Mouse (Mus musculus): ENCODE measurements around the gene Sesn2. TPM values are rescaled to one million over a fixed set of nuclear protein-coding genes. Genes with fewer than 3 reads are reported as not detected.
A peak's percentile ranks its signal among the peaks of the same experiment; 100 is the strongest.

Gene Sesn2
- polyA plus RNA-seq, 1 experiment from 2014 or later: 10.5 TPM

DNA sequence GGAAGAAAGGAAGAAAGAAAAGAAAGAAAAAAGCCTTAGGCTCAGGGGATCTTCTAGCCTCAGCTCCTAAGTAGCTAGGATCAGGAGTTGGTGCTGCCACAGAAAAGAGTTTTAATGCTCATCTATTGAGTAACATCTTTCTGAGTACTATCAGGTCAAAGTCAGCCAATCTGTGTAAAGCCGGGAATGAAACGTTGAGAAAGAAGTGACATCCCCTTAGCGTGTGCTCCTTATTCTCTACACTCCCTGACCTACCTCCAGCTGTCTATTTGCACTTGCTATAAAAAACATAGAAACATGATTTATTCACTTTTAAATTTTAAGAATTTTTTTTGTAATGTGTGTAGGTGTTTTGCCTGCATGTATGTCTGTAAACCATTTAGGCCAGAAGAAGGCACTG, 8.9 kb upstream of the Sesn2 start:
- H3K9ac ChIP-seq (ENCODE audit: low read depth, low read length): no peak overlapping the region
- H3K27ac ChIP-seq (ENCODE audit: low read depth, low read length): no peak overlapping the region
- H3K36me3 ChIP-seq (ENCODE audit: control insufficient read depth, insufficient read depth, low read length): no peaks in the 10 kb centered on the region
- ATAC-seq (replicated peaks; ENCODE audit: low FRiP score) (no peak), DNase-seq (ENCODE audit: low spot score) (no peak)
- no peaks in the 10 kb centered on the region for H3K27me3 ChIP-seq (replicated peaks; ENCODE audit: control insufficient read depth, insufficient read depth, low read length)
- H3K4me2 ChIP-seq: no peak overlapping the region
- no peaks in the 10 kb centered on the region for H3K9me3 ChIP-seq (ENCODE audit: control insufficient read depth, low read length)
- peaks cover 8% of the 10 kb centered on the region for H3K4me1 ChIP-seq (replicated peaks; ENCODE audit: control insufficient read depth, insufficient read depth, low read length)
- H3K4me3 ChIP-seq (ENCODE audit: low read depth, low read length): no peak overlapping the region
- WGBS: 84% methylated on average over 3 of the region's 3 CpGs

DNA sequence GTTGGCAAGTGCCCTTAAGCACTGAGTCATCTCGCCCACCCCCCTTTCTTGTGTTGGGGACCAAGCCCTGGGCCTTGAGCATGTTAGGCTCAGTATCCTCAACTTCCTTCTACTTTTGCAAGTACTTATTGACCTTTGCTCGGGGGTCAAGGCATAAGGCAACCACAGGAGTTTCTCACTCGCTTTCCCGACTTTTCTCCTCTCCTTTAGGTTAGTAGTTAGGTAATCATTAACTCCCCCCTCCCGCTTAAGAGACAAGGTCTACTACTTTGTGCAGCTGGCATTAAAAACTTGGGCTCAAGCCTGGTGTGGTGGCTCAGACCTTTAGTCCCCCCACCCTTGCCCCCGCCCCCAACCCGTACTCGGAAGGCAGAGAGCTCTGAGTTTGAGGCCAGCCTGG, 7.8 kb upstream of the Sesn2 start:
- H3K4me2 ChIP-seq: no peak overlapping the region
- no peaks in the 10 kb centered on the region for H3K27me3 ChIP-seq (replicated peaks; ENCODE audit: control insufficient read depth, insufficient read depth, low read length)
- no peak overlapping the region for H3K4me3 ChIP-seq (ENCODE audit: low read depth, low read length)
- H3K4me1 ChIP-seq (replicated peaks; ENCODE audit: control insufficient read depth, insufficient read depth, low read length): peaks cover 16% of the 10 kb centered on the region
- no peak for ATAC-seq (replicated peaks; ENCODE audit: low FRiP score)
- no peak overlapping the region for H3K9ac ChIP-seq (ENCODE audit: low read depth, low read length)
- H3K36me3 ChIP-seq (ENCODE audit: control insufficient read depth, insufficient read depth, low read length): no peaks in the 10 kb centered on the region
- 64% methylated on average over 8 of the region's 8 CpGs for WGBS
- DNase-seq (ENCODE audit: low spot score): no peak
- no peaks in the 10 kb centered on the region for H3K9me3 ChIP-seq (ENCODE audit: control insufficient read depth, low read length)
- H3K27ac ChIP-seq (ENCODE audit: low read depth, low read length): no peak overlapping the region

DNA sequence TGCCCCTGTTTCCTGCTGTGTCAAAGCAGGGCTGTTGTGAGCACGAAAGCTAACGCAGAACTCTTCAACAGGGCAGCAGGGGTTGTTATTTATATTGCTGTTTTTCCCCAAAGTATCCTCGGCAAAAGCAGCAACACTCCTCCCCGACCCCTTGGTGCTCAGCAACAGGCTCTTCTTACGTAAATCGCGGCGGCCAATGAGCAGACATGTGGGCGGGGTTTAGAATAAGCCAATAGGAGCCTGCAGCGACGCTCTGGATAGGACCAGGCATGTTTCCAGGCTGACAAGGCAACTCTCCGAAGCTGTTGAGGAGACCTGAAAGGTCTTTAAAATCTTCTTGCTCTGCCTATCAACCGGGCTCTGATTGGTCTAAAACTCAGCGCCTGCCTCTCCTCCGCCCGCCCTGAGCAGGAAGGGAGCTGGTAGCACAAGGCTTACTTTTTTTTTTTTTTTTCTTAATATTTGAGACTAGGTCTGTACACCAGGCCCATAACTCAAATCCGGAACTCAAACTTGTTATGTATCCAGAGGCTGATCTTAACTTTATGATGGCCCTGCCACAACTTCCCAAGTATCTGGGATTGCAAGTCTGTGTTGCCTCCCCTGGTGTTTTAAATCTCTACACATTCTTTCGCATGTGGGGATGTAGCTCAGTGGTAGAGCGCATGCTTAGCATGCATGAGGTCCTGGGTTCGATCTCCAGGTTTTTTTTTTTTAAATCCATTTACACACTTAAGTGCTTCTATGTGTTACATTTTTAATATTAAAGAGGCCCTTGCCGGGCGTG, 5.3 kb upstream of the Sesn2 start:
- Histone ChIP-seq H3K4me3 (ENCODE audit: low read depth, low read length) (peak overlapping the region; percentile 65), H3K36me3 (ENCODE audit: control insufficient read depth, insufficient read depth, low read length) (no peaks in the 10 kb centered on the region), H3K27ac (ENCODE audit: low read depth, low read length) (peak overlapping the region; percentile 82), H3K9me3 (ENCODE audit: control insufficient read depth, low read length) (no peaks in the 10 kb centered on the region), H3K4me2 (peak overlapping the region; percentile 100), H3K27me3 (replicated peaks; ENCODE audit: control insufficient read depth, insufficient read depth, low read length) (no peaks in the 10 kb centered on the region), H3K4me1 (replicated peaks; ENCODE audit: control insufficient read depth, insufficient read depth, low read length) (peaks cover 23% of the 10 kb centered on the region), H3K9ac (ENCODE audit: low read depth, low read length) (peak overlapping the region; percentile 68)
- DNase-seq (ENCODE audit: low spot score): peak; percentile 77
- peak; percentile 90 for ATAC-seq (replicated peaks; ENCODE audit: low FRiP score)
- WGBS: 20% methylated on average over 22 of the region's 22 CpGs

DNA sequence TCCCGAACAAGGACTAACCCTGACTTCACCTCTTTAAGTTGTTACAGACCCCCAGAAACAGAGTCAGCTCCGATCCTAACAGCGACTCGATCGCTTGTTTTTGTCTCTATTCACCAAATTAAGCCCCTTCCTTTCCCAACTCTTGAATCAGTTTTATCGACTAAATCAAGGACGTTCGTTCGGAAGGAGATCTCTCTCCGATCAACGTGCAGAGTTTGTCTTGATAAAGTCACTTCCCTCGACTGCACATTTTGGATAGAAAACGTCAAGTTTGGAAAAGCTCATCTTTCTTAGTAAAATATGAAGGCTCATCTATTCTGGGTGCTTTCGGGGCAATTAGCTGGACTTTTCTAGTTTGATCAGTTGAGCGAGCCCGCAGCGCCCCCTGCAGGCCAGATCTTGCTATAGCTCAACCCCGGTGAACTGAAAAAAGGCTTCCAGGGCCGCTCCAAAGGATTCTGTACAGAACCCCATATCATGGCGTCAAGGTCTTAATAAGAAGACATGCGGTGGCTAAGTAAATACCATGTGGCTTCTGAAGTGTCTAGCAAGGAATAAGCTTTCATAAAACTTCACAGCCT, 4.3 kb upstream of the Sesn2 start:
- H3K4me1 ChIP-seq (replicated peaks; ENCODE audit: control insufficient read depth, insufficient read depth, low read length): peaks cover 24% of the 10 kb centered on the region
- H3K4me3 ChIP-seq (ENCODE audit: low read depth, low read length): peak overlapping the region; percentile 65
- DNase-seq (ENCODE audit: low spot score) (peak; percentile 89), ATAC-seq (replicated peaks; ENCODE audit: low FRiP score) (no peak)
- no peaks in the 10 kb centered on the region for H3K9me3 ChIP-seq (ENCODE audit: control insufficient read depth, low read length)
- under 1% methylated on average over 21 of the region's 21 CpGs for WGBS
- peak overlapping the region; percentile 82 for H3K27ac ChIP-seq (ENCODE audit: low read depth, low read length)
- peak overlapping the region; percentile 100 for H3K4me2 ChIP-seq
- H3K27me3 ChIP-seq (replicated peaks; ENCODE audit: control insufficient read depth, insufficient read depth, low read length): no peaks in the 10 kb centered on the region
- H3K36me3 ChIP-seq (ENCODE audit: control insufficient read depth, insufficient read depth, low read length): no peaks in the 10 kb centered on the region
- peak overlapping the region; percentile 68 for H3K9ac ChIP-seq (ENCODE audit: low read depth, low read length)

DNA sequence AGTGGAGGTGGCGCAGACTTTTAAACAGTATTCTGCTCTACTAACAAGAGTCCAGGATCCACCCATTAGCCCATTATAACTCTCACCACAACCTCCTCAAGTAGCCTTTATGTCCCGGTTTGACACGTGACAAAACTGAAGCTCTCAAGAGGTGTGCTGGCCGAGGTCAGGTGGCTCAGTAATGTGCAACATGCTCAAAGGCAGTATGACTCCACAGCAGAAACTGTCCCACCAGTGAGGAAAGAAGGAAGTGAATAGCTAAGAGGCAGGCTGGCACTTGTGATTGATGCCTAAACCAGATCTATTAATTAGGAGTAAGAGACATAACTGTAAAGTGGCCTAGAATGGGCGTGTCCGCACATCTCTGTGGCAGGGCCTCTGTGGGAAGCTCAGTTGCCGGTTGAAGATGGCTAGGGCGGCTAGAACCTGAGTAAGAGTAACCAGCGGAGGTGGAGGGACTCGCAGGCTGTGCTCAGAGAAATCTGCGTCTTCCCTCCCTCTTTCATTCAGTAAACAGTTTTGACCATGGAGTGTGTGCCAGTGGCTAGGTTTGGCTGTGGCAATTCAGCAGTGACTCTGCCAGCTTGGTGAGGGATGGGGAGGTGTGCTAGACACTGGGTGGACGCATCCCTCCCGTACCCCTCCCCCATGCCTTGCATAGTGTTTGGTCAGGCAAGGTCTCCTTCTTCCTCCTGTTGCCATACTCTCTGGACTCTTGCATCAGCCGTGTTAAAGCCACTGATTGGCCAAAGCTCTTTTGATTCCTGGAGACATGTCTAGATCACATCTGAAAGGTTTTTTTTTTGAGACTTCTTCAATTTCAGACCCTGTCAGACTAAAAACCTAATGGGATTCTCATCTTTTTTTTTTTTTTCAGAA, 3.3 kb upstream of the Sesn2 start:
- H3K27me3 ChIP-seq (replicated peaks; ENCODE audit: control insufficient read depth, insufficient read depth, low read length): no peaks in the 10 kb centered on the region
- H3K9ac ChIP-seq (ENCODE audit: low read depth, low read length): peak overlapping the region; percentile 10; the same call in 1 of the 2 replicates
- no peaks in the 10 kb centered on the region for H3K9me3 ChIP-seq (ENCODE audit: control insufficient read depth, low read length)
- DNase-seq (ENCODE audit: low spot score) (no peak), ATAC-seq (replicated peaks; ENCODE audit: low FRiP score) (no peak)
- peaks cover 28% of the 10 kb centered on the region for H3K4me1 ChIP-seq (replicated peaks; ENCODE audit: control insufficient read depth, insufficient read depth, low read length)
- no peak overlapping the region for H3K4me3 ChIP-seq (ENCODE audit: low read depth, low read length)
- H3K36me3 ChIP-seq (ENCODE audit: control insufficient read depth, insufficient read depth, low read length): no peaks in the 10 kb centered on the region
- 0 out of 2 replicates have a peak overlapping the region, but pooled peaks have one; percentile 9 for H3K27ac ChIP-seq (ENCODE audit: low read depth, low read length)
- H3K4me2 ChIP-seq: peak overlapping the region; percentile 100
- WGBS: 34% methylated on average over 14 of the region's 14 CpGs

DNA sequence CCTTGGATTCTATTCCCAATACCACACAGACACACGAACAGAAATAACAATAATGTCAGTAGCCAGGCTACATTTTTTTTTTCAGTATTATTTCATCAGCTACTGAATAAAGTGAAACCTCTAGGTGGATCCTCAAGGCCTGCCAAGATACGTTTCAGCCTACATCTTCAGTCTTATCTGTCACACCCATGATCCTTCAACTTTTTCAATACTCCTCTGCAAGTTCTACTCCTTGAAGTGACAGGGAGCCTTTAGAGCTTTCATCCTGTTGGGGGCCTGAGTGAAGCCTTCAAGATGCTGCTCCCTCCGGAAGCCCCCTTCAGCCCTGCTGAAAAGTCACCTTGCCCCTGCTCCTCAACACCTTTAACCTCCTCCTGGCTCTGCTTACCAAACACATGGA, 1.8 kb upstream of the Sesn2 start:
- no peaks in the 10 kb centered on the region for H3K36me3 ChIP-seq (ENCODE audit: control insufficient read depth, insufficient read depth, low read length)
- H3K27ac ChIP-seq (ENCODE audit: low read depth, low read length): peak overlapping the region; percentile 46; the same call in 1 of the 2 replicates
- no peaks in the 10 kb centered on the region for H3K9me3 ChIP-seq (ENCODE audit: control insufficient read depth, low read length)
- H3K4me1 ChIP-seq (replicated peaks; ENCODE audit: control insufficient read depth, insufficient read depth, low read length): peaks cover 40% of the 10 kb centered on the region
- DNase-seq (ENCODE audit: low spot score) (no peak), ATAC-seq (replicated peaks; ENCODE audit: low FRiP score) (no peak)
- H3K4me3 ChIP-seq (ENCODE audit: low read depth, low read length): no peak overlapping the region
- peak overlapping the region; percentile 28; the same call in 1 of the 2 replicates for H3K4me2 ChIP-seq
- H3K9ac ChIP-seq (ENCODE audit: low read depth, low read length): no peak overlapping the region
- WGBS: 49% methylated on average over 3 of the region's 3 CpGs
- no peaks in the 10 kb centered on the region for H3K27me3 ChIP-seq (replicated peaks; ENCODE audit: control insufficient read depth, insufficient read depth, low read length)

DNA sequence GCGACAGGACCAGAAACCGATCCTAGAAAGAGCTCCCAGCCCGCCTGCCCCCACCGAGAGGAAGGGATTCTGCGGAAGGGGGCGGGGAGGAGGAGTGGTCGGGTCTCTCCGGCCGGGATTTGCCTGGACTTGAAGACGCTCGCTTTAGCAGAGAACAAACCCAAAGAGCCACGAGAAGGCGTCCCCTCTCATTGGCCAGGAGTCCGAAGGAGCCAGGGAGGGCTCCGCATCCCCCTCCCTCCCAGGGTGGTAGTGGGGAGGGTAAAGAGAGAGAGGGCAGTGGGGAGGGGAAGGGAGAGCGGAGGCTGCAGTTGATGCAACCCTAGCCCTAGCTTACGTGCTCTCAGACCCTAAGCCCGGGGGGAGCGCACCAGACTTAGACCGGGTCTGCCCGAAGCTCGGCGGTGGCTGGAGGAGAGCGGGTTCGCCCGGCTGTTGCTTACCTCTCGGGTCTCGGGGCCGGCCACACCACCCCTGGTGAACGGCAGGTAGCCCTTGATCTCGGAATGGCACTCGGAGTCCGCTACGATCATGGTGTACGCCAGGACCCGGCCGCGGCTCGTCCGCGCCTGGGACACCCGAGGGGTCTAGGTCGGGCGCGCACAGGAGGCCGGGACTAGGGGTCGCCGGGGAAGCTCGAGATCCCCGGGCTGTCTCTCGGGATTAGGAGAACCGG, 542 bp downstream of the Sesn2 start:
- Histone ChIP-seq H3K27ac (ENCODE audit: low read depth, low read length) (peak overlapping the region; percentile 77), H3K4me3 (ENCODE audit: low read depth, low read length) (peak overlapping the region; percentile 90), H3K9ac (ENCODE audit: low read depth, low read length) (peak overlapping the region; percentile 88), H3K27me3 (replicated peaks; ENCODE audit: control insufficient read depth, insufficient read depth, low read length) (no peaks in the 10 kb centered on the region), H3K4me2 (peak overlapping the region; percentile 93), H3K9me3 (ENCODE audit: control insufficient read depth, low read length) (no peaks in the 10 kb centered on the region), H3K4me1 (replicated peaks; ENCODE audit: control insufficient read depth, insufficient read depth, low read length) (peaks cover 51% of the 10 kb centered on the region), H3K36me3 (ENCODE audit: control insufficient read depth, insufficient read depth, low read length) (no peaks in the 10 kb centered on the region)
- under 1% methylated on average over 51 of the region's 52 CpGs for WGBS
- peak; percentile 80 for DNase-seq (ENCODE audit: low spot score)
- peak; percentile 21; the same call in 1 of the 2 replicates for ATAC-seq (replicated peaks; ENCODE audit: low FRiP score)

DNA sequence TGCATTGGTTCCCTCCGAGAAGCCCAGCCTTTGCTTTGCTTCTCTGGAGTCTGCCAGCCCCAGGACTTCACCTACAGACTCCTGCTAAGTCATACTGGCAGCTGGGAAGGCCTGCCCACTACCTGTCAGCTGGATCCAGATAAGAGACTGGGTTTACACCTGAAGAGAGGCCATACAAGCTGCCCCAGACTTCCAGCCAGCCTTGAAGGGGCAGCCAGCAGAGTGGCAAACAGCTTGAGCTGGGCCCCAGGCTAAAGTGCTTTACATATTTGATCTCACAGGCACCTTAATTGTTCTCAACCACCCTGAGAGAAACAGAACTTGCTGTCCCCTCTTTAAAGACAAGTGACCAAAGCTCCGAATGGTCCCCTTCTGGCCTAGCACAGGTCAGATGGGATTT, 3.1 kb downstream of the Sesn2 start:
- Histone ChIP-seq H3K27ac (ENCODE audit: low read depth, low read length) (no peak overlapping the region; the same call in 1 of the 2 replicates), H3K4me1 (replicated peaks; ENCODE audit: control insufficient read depth, insufficient read depth, low read length) (peaks cover 56% of the 10 kb centered on the region), H3K9ac (ENCODE audit: low read depth, low read length) (no peak overlapping the region), H3K9me3 (ENCODE audit: control insufficient read depth, low read length) (no peaks in the 10 kb centered on the region), H3K4me2 (peak overlapping the region; percentile 93), H3K4me3 (ENCODE audit: low read depth, low read length) (0 out of 2 replicates have a peak overlapping the region, but pooled peaks have one; percentile 3), H3K27me3 (replicated peaks; ENCODE audit: control insufficient read depth, insufficient read depth, low read length) (no peaks in the 10 kb centered on the region), H3K36me3 (ENCODE audit: control insufficient read depth, insufficient read depth, low read length) (no peaks in the 10 kb centered on the region)
- ATAC-seq (replicated peaks; ENCODE audit: low FRiP score) (no peak), DNase-seq (ENCODE audit: low spot score) (no peak)
- WGBS: 42% methylated on average over 2 of the region's 2 CpGs
